Mouse (Mus musculus): ENCODE results near the gene Fut9.

- TF ChIP-seq EP300 (IDR thresholded peaks at IDR 0.05) (no peak), CTCF (IDR thresholded peaks at IDR 0.05) (no peak)
Observed at GRCm38 (mm10) chr4:25799051-25799475, 981 bp downstream of the Fut9 start.
